Mouse (Mus musculus) limb, embryonic 14.5 days (tissue): ENCODE results near the gene Ube2a. TPM values are rescaled to one million over a fixed set of nuclear protein-coding genes. Genes with fewer than 3 reads are reported as not detected.

Source experiments
- ATAC-seq: fragments of 200-750 bp; cut with Nextera tagmentation; 2 replicates; pipeline ENCODE4 v1.8.0; 2017; ENCODE audit warnings: low read depth, moderate number of reproducible peaks, moderate TSS enrichment; ENCODE audit not compliant: low FRiP score
- DNase-seq: peaks from one replicate; pipeline ENCODE4 v3.0.0-alpha.2; 2015; ENCODE audit warnings: low spot score
- H3K27ac ChIP-seq: fragments of 300-500 bp; sonication (generic); replicated peaks from 2 replicates; pipeline ENCODE4 v1.5.1; 2014; ENCODE audit warnings: low read depth, mild to moderate bottlenecking, low read length, moderate library complexity, mixed read lengths
- H3K27me3 ChIP-seq: fragments of 300-500 bp; sonication (generic); 2 replicates; pipeline ENCODE4 v1.6.1; 2014; ENCODE audit warnings: low read length, mixed read lengths; ENCODE audit not compliant: control insufficient read depth, insufficient read depth
- H3K36me3 ChIP-seq: fragments of 300-500 bp; sonication (generic); 2 replicates; pipeline ENCODE4 v1.6.1; 2014; ENCODE audit warnings: mild to moderate bottlenecking, low read length, moderate library complexity, mixed read lengths; ENCODE audit not compliant: control insufficient read depth, insufficient read depth
- H3K4me1 ChIP-seq: fragments of 300-500 bp; sonication (generic); 2 replicates; pipeline ENCODE4 v1.6.1; 2014; ENCODE audit warnings: antibody characterized with exemption, low read length, mixed read lengths; ENCODE audit not compliant: control insufficient read depth, insufficient read depth
- H3K4me2 ChIP-seq: fragments of 300-500 bp; sonication (generic); replicated peaks from 2 replicates; pipeline ENCODE4 v1.6.1; 2014; ENCODE audit warnings: low read depth, mild to moderate bottlenecking, low read length, moderate library complexity; ENCODE audit not compliant: severe bottlenecking
- H3K4me3 ChIP-seq: fragments of 300-500 bp; sonication (generic); replicated peaks from 2 replicates; pipeline ENCODE4 v1.5.1; 2014; ENCODE audit warnings: low read length
- H3K9ac ChIP-seq: fragments of 300-500 bp; sonication (generic); 2 replicates; pipeline ENCODE4 v1.6.1; 2014; ENCODE audit warnings: mild to moderate bottlenecking, low read depth, low read length, moderate library complexity; ENCODE audit not compliant: severe bottlenecking
- H3K9me3 ChIP-seq: fragments of 300-500 bp; sonication (generic); 2 replicates; pipeline ENCODE4 v1.6.1; 2016; ENCODE audit warnings: low read length; ENCODE audit not compliant: control insufficient read depth
- POLR2A ChIP-seq: fragments of 200-500 bp; IDR thresholded peaks from 2 replicates; pipeline ENCODE4 v1.8.0; 2012; ENCODE audit warnings: inconsistent platforms, mild to moderate bottlenecking, moderate library complexity, borderline replicate concordance; ENCODE audit not compliant: insufficient read depth, insufficient read length; ENCODE audit errors: extremely low read depth
- WGBS: fragments of 180-500 bp; shearing (Covaris S2); extraction: QIAGEN DNeasy Blood & Tissue Kit; methylation state at CpG from one replicate; pipeline ENCODE4 v1.1.7; 2014; 5-methylcytosine and 5-hydroxymethylcytosine counted together
- polyA plus RNA-seq, 2 experiments: library from polyadenylated mRNA; depleted of rRNA in 1 of 2; stranded (reverse) in 1 of 2; unstranded in 1 of 2; fragments of >200 nt; fragmentation: Nextera tagmentation in 1 of 2; extraction: Ambion mirVana in 1 of 2; gene quantifications; 2 replicates each; pipeline versions ENCODE4 v1.2.1 to v1.2.3; 2012 to 2014

Gene Ube2a
- polyA plus RNA-seq, 2 experiments, result 44.2 to 133 TPM

DNA sequence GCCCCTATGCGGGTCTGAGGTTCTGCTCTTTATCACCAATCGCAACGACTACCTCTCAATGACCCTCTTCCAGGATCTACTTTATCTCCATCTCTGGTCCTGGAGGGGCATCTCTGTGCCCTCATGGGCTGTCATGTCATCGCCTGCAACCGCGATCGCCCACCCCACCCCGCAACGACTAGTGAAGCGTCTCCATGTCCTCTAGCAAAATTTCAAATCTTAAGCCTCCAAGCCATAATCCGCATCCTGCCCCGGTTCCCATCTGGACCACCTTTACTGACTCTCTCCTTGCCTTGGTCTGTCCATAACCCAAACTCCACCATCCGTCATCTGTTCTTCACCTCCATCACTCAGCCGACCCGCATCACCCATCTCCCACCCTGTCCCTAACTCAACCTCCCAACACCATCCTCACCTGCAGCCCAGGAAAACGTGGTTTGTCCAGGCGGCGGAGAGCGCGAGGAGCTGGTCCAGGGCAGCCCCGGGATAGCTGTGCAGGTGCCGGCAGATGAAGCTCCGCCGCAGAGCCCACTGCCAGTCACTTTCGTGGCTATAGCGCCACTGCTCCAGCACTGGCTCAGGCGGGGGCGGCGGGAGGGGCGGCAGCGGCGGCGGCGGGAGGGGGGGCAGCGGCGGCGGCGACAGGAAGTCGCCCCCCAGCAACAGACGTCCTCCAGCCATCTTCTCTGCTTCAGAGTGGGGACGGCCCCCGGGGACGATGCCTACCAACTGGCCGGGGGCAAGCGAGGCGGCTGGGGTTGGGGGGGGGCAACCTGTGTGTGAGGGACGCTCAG is 28.8 kb downstream of the Ube2a start, which contains the start of gene Nkrf:
Gene Nkrf (minus strand): TSS at position 579 of the 794 bp plus-strand sequence.
- H3K36me3 ChIP-seq, result no peaks in the 10 kb centered on the region
- ATAC-seq, result peak; percentile 42
- peak within 1 kb of the TSS; percentile 49 for H3K4me3 ChIP-seq
- no peak for DNase-seq
- WGBS, result 19% methylated on average over 32 of the region's 47 CpGs
- 0 out of 2 replicates have a peak within 1 kb of the TSS, but pooled peaks have one; percentile 13 for H3K27ac ChIP-seq
- TF ChIP-seq POLR2A, result no peak
- H3K27me3 ChIP-seq, result no peaks in the 10 kb centered on the region
- H3K9ac ChIP-seq, result peak within 1 kb of the TSS; percentile 65
- peak within 1 kb of the TSS; percentile 62 for H3K4me2 ChIP-seq
- no peaks in the 10 kb centered on the region for H3K9me3 ChIP-seq
- no peaks in the 10 kb centered on the region for H3K4me1 ChIP-seq

DNA sequence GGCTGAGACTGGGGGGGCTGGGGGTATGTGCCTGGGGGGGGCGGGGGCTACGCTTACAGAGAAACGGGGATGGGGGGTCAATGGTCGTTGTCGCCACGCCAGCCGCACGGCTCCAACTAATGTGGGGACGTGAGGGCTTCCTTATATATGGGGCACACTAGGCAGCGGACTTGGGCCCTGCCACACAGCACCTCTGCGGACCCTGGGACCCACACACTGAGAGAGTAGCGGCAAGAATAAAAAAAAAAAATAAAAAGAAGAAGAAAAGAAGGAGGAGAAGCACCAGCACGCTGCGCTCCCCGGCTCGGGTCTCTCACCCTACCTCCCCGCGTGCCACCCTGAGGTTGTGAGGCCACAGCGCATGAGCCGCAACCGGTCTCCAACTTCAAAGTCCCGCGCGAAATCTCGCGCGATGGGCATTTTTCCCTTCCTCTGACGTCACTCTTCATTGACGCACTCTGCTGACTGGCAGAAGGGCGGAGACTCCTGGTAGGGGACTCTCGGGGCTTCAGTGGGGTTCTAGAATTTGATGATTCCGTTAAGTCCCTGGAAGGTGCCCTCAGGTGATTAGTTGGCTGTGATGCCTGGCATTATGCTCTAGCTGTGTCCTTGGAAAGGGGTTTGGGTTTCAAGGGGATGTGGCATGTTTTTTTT is 29.5 kb downstream of the Ube2a start:
- peak; percentile 87; the same call in 1 of the 2 replicates for TF ChIP-seq POLR2A
- 23% methylated on average over 30 of the region's 32 CpGs for WGBS

GRCm38 (mm10) chrX:36906539-36906938 is 32.8 kb downstream of the Ube2a start:
- no peaks in the 10 kb centered on the region for H3K4me1 ChIP-seq
- H3K27ac ChIP-seq, result no peak overlapping the region
- no peaks in the 10 kb centered on the region for H3K27me3 ChIP-seq
- no peak for TF ChIP-seq POLR2A
- no peaks in the 10 kb centered on the region for H3K9me3 ChIP-seq
- no peaks in the 10 kb centered on the region for H3K36me3 ChIP-seq
- WGBS, result 37% methylated on average over 5 of the region's 5 CpGs
- ATAC-seq, result no peak
- no peak overlapping the region for H3K9ac ChIP-seq
- H3K4me3 ChIP-seq, result no peak overlapping the region
- no peak for DNase-seq
- H3K4me2 ChIP-seq, result no peak overlapping the region

More for the DNA sequence above, 29.5 kb downstream of the Ube2a start:
- Histone ChIP-seq H3K9ac (peak overlapping the region; percentile 65), H3K4me3 (peak overlapping the region; percentile 49), H3K9me3 (no peaks in the 10 kb centered on the region), H3K4me1 (no peaks in the 10 kb centered on the region), H3K4me2 (peak overlapping the region; percentile 62), H3K27me3 (no peaks in the 10 kb centered on the region), H3K36me3 (no peaks in the 10 kb centered on the region), H3K27ac (0 out of 2 replicates have a peak overlapping the region, but pooled peaks have one; percentile 13)
- ATAC-seq (peak; percentile 91), DNase-seq (peak; percentile 92)

DNA sequence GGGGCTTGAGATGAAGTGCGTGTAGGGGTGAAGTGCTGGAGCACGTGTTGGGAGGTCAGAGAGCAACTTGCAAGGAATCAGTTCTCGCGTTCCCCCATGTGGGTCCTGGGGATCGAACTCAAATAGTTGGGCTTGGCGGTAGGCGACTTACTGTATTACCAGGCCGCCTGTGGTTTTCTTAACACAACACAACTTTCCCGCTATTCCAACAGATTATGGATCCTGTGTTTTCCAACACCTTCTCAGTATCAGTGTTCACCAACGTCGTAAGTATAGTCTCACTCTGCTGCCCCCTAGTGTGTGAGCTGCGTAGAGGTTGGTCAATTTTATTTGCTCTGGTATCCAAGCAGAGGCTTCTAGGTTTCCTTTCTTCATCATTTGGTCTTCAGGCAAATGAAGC is 37.6 kb downstream of the Ube2a start:
- Histone ChIP-seq H3K27ac (no peak overlapping the region), H3K9me3 (no peaks in the 10 kb centered on the region), H3K9ac (no peak overlapping the region), H3K27me3 (no peaks in the 10 kb centered on the region), H3K36me3 (0 out of 2 replicates have a peak, but pooled peaks cover 3% of the 10 kb centered on the region), H3K4me2 (no peak overlapping the region), H3K4me3 (no peak overlapping the region), H3K4me1 (no peaks in the 10 kb centered on the region)
- ATAC-seq, result no peak
- 46% methylated on average over 12 of the region's 12 CpGs for WGBS
- TF ChIP-seq POLR2A, result no peak
- DNase-seq, result peak; percentile 42

GRCm38 (mm10) chrX:36917749-36918148 is 44.0 kb downstream of the Ube2a start:
- H3K27me3 ChIP-seq, result no peaks in the 10 kb centered on the region
- ATAC-seq (no peak), DNase-seq (no peak)
- TF ChIP-seq POLR2A, result no peak
- H3K27ac ChIP-seq, result no peak overlapping the region
- H3K4me3 ChIP-seq, result no peak overlapping the region
- H3K9me3 ChIP-seq, result no peaks in the 10 kb centered on the region
- H3K9ac ChIP-seq, result no peak overlapping the region
- H3K4me2 ChIP-seq, result no peak overlapping the region
- no peaks in the 10 kb centered on the region for H3K36me3 ChIP-seq
- no peaks in the 10 kb centered on the region for H3K4me1 ChIP-seq
- 77% methylated on average over 1 of the region's 1 CpGs for WGBS
